Mouse (Mus musculus): Measurements from ENCODE around the gene Rundc3b.

GRCm38 (mm10) chr5:8542631-8543207 lies 80.0 kb downstream of the Rundc3b start:
- TF ChIP-seq POLR2A (IDR thresholded peaks at IDR 0.05; ENCODE audit: insufficient read length, low read depth) = no peak
- TF ChIP-seq TCF3 (IDR thresholded peaks at IDR 0.05; ENCODE audit: insufficient read length, low read depth) = no peak
- TF ChIP-seq USF1 (IDR thresholded peaks at IDR 0.05; ENCODE audit: low read depth) = no peak
- no peak for TF ChIP-seq E2F4 (IDR thresholded peaks at IDR 0.05; ENCODE audit: insufficient read depth)
- TF ChIP-seq MYOD1 (IDR thresholded peaks at IDR 0.05; ENCODE audit: control insufficient read depth in 1 of 3, insufficient read length in 2 of 3, low read depth in 2 of 3) = no peak
- no peak for TF ChIP-seq CEBPB (IDR thresholded peaks at IDR 0.05; ENCODE audit: insufficient read depth, poor library complexity, severe bottlenecking)
- TF ChIP-seq POLR2AphosphoS2 (IDR thresholded peaks at IDR 0.05; ENCODE audit: insufficient read length, low read depth) = no peak
